Mouse (Mus musculus) right cerebral cortex, adult 18-20 months (tissue): ENCODE results near the gene Olfr171.
"Not testable (repeated sequence)": the region's sequence is repeated elsewhere in the genome, so short reads cannot be mapped to it uniquely, and the experiment has no call there.

ENCODE experiments used
- DNase-seq: peaks from one replicate; pipeline ENCODE4 v3.0.0; 2022; ENCODE audit warnings: mixed read lengths

Gene Olfr171

GRCm38 (mm10) chr16:19629816-19630215, at the start of gene Olfr171:
Gene Olfr171, minus strand, starts transcription at chr16:19629916.
- no peak for DNase-seq

DNA sequence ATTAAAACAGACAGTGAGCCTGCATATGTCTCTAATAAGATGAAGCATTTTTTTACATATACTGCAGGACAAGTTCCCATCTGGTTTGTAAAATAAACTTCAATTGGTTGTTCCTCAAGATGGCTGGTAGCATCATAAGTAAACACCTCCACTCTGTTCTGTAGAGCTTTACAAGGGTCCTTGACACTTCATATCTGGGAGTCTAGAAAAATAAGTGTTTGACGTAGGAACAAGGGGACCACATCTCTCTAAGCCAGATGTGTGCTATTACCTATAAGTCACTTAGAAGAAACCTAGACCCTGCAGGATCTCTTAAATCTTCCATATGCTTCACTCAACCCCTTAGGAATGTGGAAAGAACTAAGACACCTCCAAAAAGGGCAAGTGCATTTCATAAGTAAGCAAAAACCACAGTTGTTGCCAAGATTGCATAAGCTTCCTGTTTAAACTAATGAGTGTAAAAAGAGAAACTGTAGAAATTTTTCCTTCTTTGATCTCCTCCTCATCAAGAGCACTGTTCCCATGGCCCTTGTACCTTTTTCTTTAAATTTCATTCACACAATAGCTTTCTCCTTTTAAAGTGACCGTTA, 41.1 kb upstream of the Olfr171 start:
- DNase-seq, result no peak

GRCm38 (mm10) chr16:19666312-19666711, 36.6 kb upstream of the Olfr171 start:
- DNase-seq, result no peak

- not testable (repeated sequence) for DNase-seq
These were observed 17.9 kb downstream of the Olfr171 start, which contains the start of gene Olfr170 for GRCm38 (mm10) chr16:19611782-19612181. Gene Olfr170, minus strand, starts transcription at chr16:19611882.

- DNase-seq, result no peak
These were observed 26.6 kb downstream of the Olfr171 start for GRCm38 (mm10) chr16:19603166-19603565.
